Mouse (Mus musculus): Measurements from ENCODE around the gene Gm48552. TPM values are rescaled to one million over a fixed set of nuclear protein-coding genes. Genes with fewer than 3 reads are reported as not detected.

Gm48552 gene
- total and polyA plus RNA-seq, 3 experiments = 0.46 to 1.1 (median 0.98) TPM

DNA sequence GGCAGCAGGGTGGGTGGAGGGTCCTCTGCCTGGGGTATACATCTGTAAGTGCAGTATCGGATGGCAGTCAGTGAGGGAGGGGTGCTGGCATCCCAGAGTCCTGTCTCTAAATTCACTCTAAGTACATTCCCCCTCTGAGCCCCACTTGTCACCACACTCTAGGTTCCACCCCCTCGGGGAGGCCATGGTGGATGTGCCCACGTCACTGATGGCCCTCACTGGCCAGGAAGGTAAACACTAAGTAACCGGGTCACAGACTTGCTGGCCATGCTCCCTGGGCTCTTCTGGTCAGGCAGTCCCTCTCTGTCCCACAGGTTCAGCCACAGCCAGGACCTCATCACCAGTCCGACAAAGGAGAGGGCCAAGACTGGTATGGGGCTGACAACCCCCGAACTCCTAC lies 33.4 kb downstream of the Gm48552 start:
- in situ Hi-C loops (cut with MboI; ENCODE audit: low pct_ligation_motif_present, low pct_unique_long_range_greater_than_20kb, low sequenced_read_pairs) (no loop called here), dilution Hi-C loops (cut with MboI; ENCODE audit: extremely low pct_ligation_motif_present, extremely low pct_unique_long_range_greater_than_20kb, low sequenced_read_pairs) (no loop called here)
- H3K79me2 ChIP-seq (replicated peaks; ENCODE audit: control insufficient read depth, extremely low read depth, insufficient read depth, poor library complexity, severe bottlenecking) = peaks cover 27% of the 10 kb centered on the region
- H3K4me3 ChIP-seq (replicated peaks in 1 of 3; ENCODE audit: low read depth in 2 of 3, low read length in 2 of 3, poor library complexity in 1 of 3) = no peak overlapping the region
- H3K27ac ChIP-seq (ENCODE audit: insufficient read depth, low read depth) = no peak overlapping the region
- peaks cover 8 to 17% of the 10 kb centered on the region in 2 experiments for H3K4me1 ChIP-seq (ENCODE audit: control insufficient read depth in 1 of 2, insufficient read depth in 2 of 2)
- peaks cover 23 to 31% of the 10 kb centered on the region in 2 experiments for H3K36me3 ChIP-seq (replicated peaks in 1 of 2; ENCODE audit: control insufficient read depth in 1 of 2, insufficient read depth in 1 of 2, low read length in 1 of 2)
- no peaks in the 10 kb centered on the region for H3K9me3 ChIP-seq (replicated peaks; ENCODE audit: low read length)
- H3K4me2 ChIP-seq (ENCODE audit: insufficient read depth, low read depth, poor library complexity, severe bottlenecking) = no peak overlapping the region
- H3K9ac ChIP-seq (ENCODE audit: insufficient read depth, low read depth) = no peak overlapping the region
- TF ChIP-seq MEF2A (IDR thresholded peaks at IDR 0.05; ENCODE audit: borderline replicate concordance, low read depth, low read length) (no peak), EP300 (IDR thresholded peaks at IDR 0.05; ENCODE audit: low read length) (no peak), SIN3A (IDR thresholded peaks at IDR 0.05; ENCODE audit: low read length) (no peak), CHD1 (IDR thresholded peaks at IDR 0.05; ENCODE audit: low read depth, low read length) (no peak), KAT2A (IDR thresholded peaks at IDR 0.05; ENCODE audit: insufficient replicate concordance, low read length) (no peak), ZKSCAN1 (IDR thresholded peaks at IDR 0.05; ENCODE audit: borderline replicate concordance, low read depth, low read length) (no peak)
- H3K27me3 ChIP-seq (replicated peaks) = peaks cover 15% of the 10 kb centered on the region
- no peak for DNase-seq (ENCODE audit: extremely low read depth)

DNA sequence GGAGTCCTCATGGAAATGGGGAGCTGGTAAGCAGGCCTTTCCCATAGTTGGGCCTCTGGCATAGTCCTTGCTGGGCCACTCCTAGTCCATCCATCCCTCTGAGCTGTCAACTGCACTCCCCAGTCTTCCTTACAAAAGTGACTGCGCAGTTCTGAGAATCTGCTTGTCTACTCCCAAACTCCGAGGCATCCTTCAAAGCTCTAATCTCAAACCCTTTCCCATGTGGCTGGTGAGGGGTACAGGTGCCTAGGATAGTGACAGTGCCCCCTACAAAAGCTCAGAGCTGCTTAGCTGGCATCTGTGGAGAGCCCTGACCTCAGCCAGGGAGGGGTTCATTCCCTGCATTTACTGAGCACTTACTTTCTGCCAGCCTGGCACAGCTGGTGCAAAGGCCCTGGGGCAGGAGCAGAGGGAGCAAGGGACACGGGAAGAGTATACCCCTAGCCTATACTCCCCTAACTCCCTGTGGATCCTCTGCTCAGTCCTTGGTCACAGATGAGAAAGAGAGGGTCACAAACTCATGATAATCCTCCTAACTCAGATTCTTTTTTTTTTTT lies 33.9 kb downstream of the Gm48552 start:
- H3K9me3 ChIP-seq (replicated peaks; ENCODE audit: low read length) = no peaks in the 10 kb centered on the region
- H3K4me2 ChIP-seq (ENCODE audit: insufficient read depth, low read depth, poor library complexity, severe bottlenecking) = no peak overlapping the region
- peaks cover 27% of the 10 kb centered on the region for H3K79me2 ChIP-seq (replicated peaks; ENCODE audit: control insufficient read depth, extremely low read depth, insufficient read depth, poor library complexity, severe bottlenecking)
- peaks cover 19% of the 10 kb centered on the region for H3K27me3 ChIP-seq (replicated peaks)
- H3K9ac ChIP-seq (ENCODE audit: insufficient read depth, low read depth) = no peak overlapping the region
- in situ Hi-C loops (cut with MboI; ENCODE audit: low pct_ligation_motif_present, low pct_unique_long_range_greater_than_20kb, low sequenced_read_pairs) = no loop called here
- no peak for TF ChIP-seq UBTF (IDR thresholded peaks at IDR 0.05; ENCODE audit: low read depth, low read length)
- no peak for TF ChIP-seq TBP (conservative IDR thresholded peaks at IDR 0.05; ENCODE audit: low read depth, low read length)
- no peak for TF ChIP-seq MAFK (IDR thresholded peaks at IDR 0.05; ENCODE audit: insufficient replicate concordance, low read length)
- TF ChIP-seq ETS1 (conservative IDR thresholded peaks at IDR 0.05; ENCODE audit: low read depth, low read length) = no peak
- TF ChIP-seq POLR2AphosphoS2 (IDR thresholded peaks at IDR 0.05; ENCODE audit: low read depth, low read length) = no peak
- no peak for TF ChIP-seq KAT2A (IDR thresholded peaks at IDR 0.05; ENCODE audit: insufficient replicate concordance, low read length)
- TF ChIP-seq ZNF384 (IDR thresholded peaks at IDR 0.05; ENCODE audit: low read depth, low read length) = no peak
- TF ChIP-seq TCF12 (IDR thresholded peaks at IDR 0.05; ENCODE audit: low read depth, low read length) = no peak
- TF ChIP-seq ZMIZ1 (IDR thresholded peaks at IDR 0.05; ENCODE audit: low read depth, low read length) = no peak
- no peak for TF ChIP-seq CHD2 (IDR thresholded peaks at IDR 0.05; ENCODE audit: low read length)
- no peak for TF ChIP-seq USF2 (conservative IDR thresholded peaks at IDR 0.05; ENCODE audit: low read depth, low read length)
- TF ChIP-seq MYC (IDR thresholded peaks at IDR 0.05; ENCODE audit: low read depth, low read length) = no peak
- no peak for TF ChIP-seq CTCF (conservative IDR thresholded peaks at IDR 0.05 in 1 of 2, IDR thresholded peaks at IDR 0.05 in 1 of 2; ENCODE audit: low read depth in 2 of 2, low read length in 2 of 2)
- no peak for TF ChIP-seq MXI1 (IDR thresholded peaks at IDR 0.05; ENCODE audit: low read depth, low read length)
- no peak for TF ChIP-seq NRF1 (IDR thresholded peaks at IDR 0.05; ENCODE audit: low read depth, low read length)
- no peak for TF ChIP-seq NELFE (IDR thresholded peaks at IDR 0.05; ENCODE audit: low read depth, low read length)
- no peak for TF ChIP-seq BHLHE40 (IDR thresholded peaks at IDR 0.05; ENCODE audit: low read depth, low read length)
- TF ChIP-seq MAZ (IDR thresholded peaks at IDR 0.05; ENCODE audit: low read depth, low read length) = no peak
- TF ChIP-seq POLR2A (IDR thresholded peaks at IDR 0.05; ENCODE audit: low read depth, low read length) = no peak
- DNase-seq (ENCODE audit: extremely low read depth) = no peak
- peaks cover 12 to 19% of the 10 kb centered on the region in 2 experiments for H3K4me1 ChIP-seq (ENCODE audit: control insufficient read depth in 1 of 2, insufficient read depth in 2 of 2)
- H3K36me3 ChIP-seq (replicated peaks in 1 of 2; ENCODE audit: control insufficient read depth in 1 of 2, insufficient read depth in 1 of 2, low read length in 1 of 2) = peaks cover 18 to 25% of the 10 kb centered on the region in 2 experiments
- no peak overlapping the region for H3K4me3 ChIP-seq (replicated peaks in 1 of 3; ENCODE audit: low read depth in 2 of 3, low read length in 2 of 3, poor library complexity in 1 of 3)
- dilution Hi-C loops (cut with MboI; ENCODE audit: extremely low pct_ligation_motif_present, extremely low pct_unique_long_range_greater_than_20kb, low sequenced_read_pairs) = no loop called here
- H3K27ac ChIP-seq (ENCODE audit: insufficient read depth, low read depth) = no peak overlapping the region
